Mouse (Mus musculus): ENCODE measurements around the gene Hspa2. TPM values are rescaled to one million over a fixed set of nuclear protein-coding genes. Genes with fewer than 3 reads are reported as not detected.

The Hspa2 gene
- 15.4 and 15.7 TPM in 2 replicates for polyA plus RNA-seq (2015; fragmentation: Nextera tagmentation; extraction: Ambion mirVana)

GRCm38 (mm10) chr12:76403886-76404537 is at the start of gene Hspa2:
Gene Hspa2 (plus strand): TSS chr12:76404176.
- Histone ChIP-seq H3K27me3 (ENCODE audit: control insufficient read depth, insufficient read depth, low read depth, low read length) (peaks cover 24% of the 10 kb centered on the region), H3K4me2 (ENCODE audit: low read depth, low read length) (peak within 1 kb of the TSS; percentile 76), H3K9ac (ENCODE audit: low read length) (peak within 1 kb of the TSS; percentile 86), H3K27ac (ENCODE audit: low read length) (peak within 1 kb of the TSS; percentile 96), H3K4me3 (ENCODE audit: low read length) (peak within 1 kb of the TSS; percentile 78), H3K9me3 (ENCODE audit: control insufficient read depth, low read length) (no peaks in the 10 kb centered on the region), H3K36me3 (ENCODE audit: control insufficient read depth, insufficient read depth, low read length) (no peaks in the 10 kb centered on the region), H3K4me1 (replicated peaks; ENCODE audit: control insufficient read depth, insufficient read depth, low read length) (peaks cover 21% of the 10 kb centered on the region)
- peak; percentile 98 for ATAC-seq (ENCODE audit: low read depth)
- WGBS = under 1% methylated on average over 52 of the region's 54 CpGs

GRCm38 (mm10) chr12:76360868-76361267 is 43.1 kb upstream of the Hspa2 start:
- H3K9ac ChIP-seq (ENCODE audit: low read length) = no peak overlapping the region
- no peak overlapping the region for H3K4me3 ChIP-seq (ENCODE audit: low read length)
- H3K4me1 ChIP-seq (replicated peaks; ENCODE audit: control insufficient read depth, insufficient read depth, low read length) = peaks cover 5% of the 10 kb centered on the region; the same call in 1 of the 2 replicates
- ATAC-seq (ENCODE audit: low read depth) = no peak
- no peaks in the 10 kb centered on the region for H3K9me3 ChIP-seq (ENCODE audit: control insufficient read depth, low read length)
- H3K36me3 ChIP-seq (ENCODE audit: control insufficient read depth, insufficient read depth, low read length) = no peaks in the 10 kb centered on the region
- WGBS = 70% methylated on average over 1 of the region's 1 CpGs
- no peaks in the 10 kb centered on the region for H3K27me3 ChIP-seq (ENCODE audit: control insufficient read depth, insufficient read depth, low read depth, low read length)
- H3K4me2 ChIP-seq (ENCODE audit: low read depth, low read length) = no peak overlapping the region
- no peak overlapping the region for H3K27ac ChIP-seq (ENCODE audit: low read length)

GRCm38 (mm10) chr12:76361405-76362302 is 42.3 kb upstream of the Hspa2 start:
- no peak for ATAC-seq (ENCODE audit: low read depth)
- Histone ChIP-seq H3K4me2 (ENCODE audit: low read depth, low read length) (no peak overlapping the region), H3K27ac (ENCODE audit: low read length) (no peak overlapping the region), H3K36me3 (ENCODE audit: control insufficient read depth, insufficient read depth, low read length) (no peaks in the 10 kb centered on the region), H3K9ac (ENCODE audit: low read length) (no peak overlapping the region), H3K4me3 (ENCODE audit: low read length) (no peak overlapping the region), H3K4me1 (replicated peaks; ENCODE audit: control insufficient read depth, insufficient read depth, low read length) (peaks cover 7% of the 10 kb centered on the region; the same call in 1 of the 2 replicates), H3K27me3 (ENCODE audit: control insufficient read depth, insufficient read depth, low read depth, low read length) (no peaks in the 10 kb centered on the region), H3K9me3 (ENCODE audit: control insufficient read depth, low read length) (no peaks in the 10 kb centered on the region)
- WGBS = 54% methylated on average over 9 of the region's 9 CpGs

- no peaks in the 10 kb centered on the region for H3K9me3 ChIP-seq (ENCODE audit: control insufficient read depth, low read length)
- ATAC-seq (ENCODE audit: low read depth) = no peak
- no peaks in the 10 kb centered on the region for H3K27me3 ChIP-seq (ENCODE audit: control insufficient read depth, insufficient read depth, low read depth, low read length)
- H3K4me3 ChIP-seq (ENCODE audit: low read length) = no peak overlapping the region
- no peaks in the 10 kb centered on the region for H3K36me3 ChIP-seq (ENCODE audit: control insufficient read depth, insufficient read depth, low read length)
- no peak overlapping the region for H3K9ac ChIP-seq (ENCODE audit: low read length)
- H3K27ac ChIP-seq (ENCODE audit: low read length) = no peak overlapping the region
- H3K4me1 ChIP-seq (replicated peaks; ENCODE audit: control insufficient read depth, insufficient read depth, low read length) = peaks cover 7% of the 10 kb centered on the region
- whole genome bisulfite sequencing = 66% methylated on average over 9 of the region's 9 CpGs
- no peak overlapping the region for H3K4me2 ChIP-seq (ENCODE audit: low read depth, low read length)
Measured at GRCm38 (mm10) chr12:76362303-76362676, 41.7 kb upstream of the Hspa2 start.

- ATAC-seq (ENCODE audit: low read depth) = no peak
- no peaks in the 10 kb centered on the region for H3K36me3 ChIP-seq (ENCODE audit: control insufficient read depth, insufficient read depth, low read length)
- no peak overlapping the region for H3K4me2 ChIP-seq (ENCODE audit: low read depth, low read length)
- H3K4me3 ChIP-seq (ENCODE audit: low read length) = no peak overlapping the region
- 81% methylated on average over 3 of the region's 3 CpGs for WGBS
- no peaks in the 10 kb centered on the region for H3K27me3 ChIP-seq (ENCODE audit: control insufficient read depth, insufficient read depth, low read depth, low read length)
- H3K27ac ChIP-seq (ENCODE audit: low read length) = no peak overlapping the region
- peaks cover 22% of the 10 kb centered on the region for H3K4me1 ChIP-seq (replicated peaks; ENCODE audit: control insufficient read depth, insufficient read depth, low read length)
- no peaks in the 10 kb centered on the region for H3K9me3 ChIP-seq (ENCODE audit: control insufficient read depth, low read length)
- H3K9ac ChIP-seq (ENCODE audit: low read length) = no peak overlapping the region
Measured at GRCm38 (mm10) chr12:76366276-76366675, 37.7 kb upstream of the Hspa2 start.

GRCm38 (mm10) chr12:76367096-76367995 is 36.6 kb upstream of the Hspa2 start:
- H3K36me3 ChIP-seq (ENCODE audit: control insufficient read depth, insufficient read depth, low read length) = no peaks in the 10 kb centered on the region
- H3K27ac ChIP-seq (ENCODE audit: low read length) = no peak overlapping the region; the same call in 1 of the 2 replicates
- peaks cover 28% of the 10 kb centered on the region for H3K4me1 ChIP-seq (replicated peaks; ENCODE audit: control insufficient read depth, insufficient read depth, low read length)
- H3K4me3 ChIP-seq (ENCODE audit: low read length) = peak overlapping the region; percentile 4
- H3K9me3 ChIP-seq (ENCODE audit: control insufficient read depth, low read length) = no peaks in the 10 kb centered on the region
- peak overlapping the region; percentile 38; the same call in 1 of the 2 replicates for H3K9ac ChIP-seq (ENCODE audit: low read length)
- peak overlapping the region; percentile 85 for H3K4me2 ChIP-seq (ENCODE audit: low read depth, low read length)
- no peaks in the 10 kb centered on the region for H3K27me3 ChIP-seq (ENCODE audit: control insufficient read depth, insufficient read depth, low read depth, low read length)
- 20% methylated on average over 14 of the region's 14 CpGs for WGBS
- ATAC-seq (ENCODE audit: low read depth) = no peak

GRCm38 (mm10) chr12:76368201-76368789 is 35.7 kb upstream of the Hspa2 start:
- Histone ChIP-seq H3K4me3 (ENCODE audit: low read length) (peak overlapping the region; percentile 94), H3K27me3 (ENCODE audit: control insufficient read depth, insufficient read depth, low read depth, low read length) (no peaks in the 10 kb centered on the region), H3K9ac (ENCODE audit: low read length) (peak overlapping the region; percentile 99), H3K27ac (ENCODE audit: low read length) (no peak overlapping the region; the same call in 1 of the 2 replicates), H3K36me3 (ENCODE audit: control insufficient read depth, insufficient read depth, low read length) (no peaks in the 10 kb centered on the region), H3K9me3 (ENCODE audit: control insufficient read depth, low read length) (no peaks in the 10 kb centered on the region), H3K4me2 (ENCODE audit: low read depth, low read length) (peak overlapping the region; percentile 85), H3K4me1 (replicated peaks; ENCODE audit: control insufficient read depth, insufficient read depth, low read length) (peaks cover 31% of the 10 kb centered on the region)
- WGBS = 9% methylated on average over 9 of the region's 9 CpGs
- no peak for ATAC-seq (ENCODE audit: low read depth)

GRCm38 (mm10) chr12:76368790-76369205 is 35.2 kb upstream of the Hspa2 start:
- Histone ChIP-seq H3K9ac (ENCODE audit: low read length) (peak overlapping the region; percentile 99), H3K4me2 (ENCODE audit: low read depth, low read length) (peak overlapping the region; percentile 85), H3K36me3 (ENCODE audit: control insufficient read depth, insufficient read depth, low read length) (no peaks in the 10 kb centered on the region), H3K4me1 (replicated peaks; ENCODE audit: control insufficient read depth, insufficient read depth, low read length) (peaks cover 31% of the 10 kb centered on the region), H3K27me3 (ENCODE audit: control insufficient read depth, insufficient read depth, low read depth, low read length) (no peaks in the 10 kb centered on the region), H3K27ac (ENCODE audit: low read length) (peak overlapping the region; percentile 100), H3K9me3 (ENCODE audit: control insufficient read depth, low read length) (no peaks in the 10 kb centered on the region), H3K4me3 (ENCODE audit: low read length) (peak overlapping the region; percentile 94)
- peak; percentile 16 for ATAC-seq (ENCODE audit: low read depth)
- WGBS = under 1% methylated on average over 26 of the region's 26 CpGs

All from lung, embryonic 16.5 days (tissue).